Mouse (Mus musculus): Measurements from ENCODE around the gene Tial1. TPM values are rescaled to one million over a fixed set of nuclear protein-coding genes. Genes with fewer than 3 reads are reported as not detected.

Tial1 gene
- total RNA-seq, 4 experiments from 2014 or later = 95.4 to 105 (median 96.3) TPM

Small RNA genes within 50 kb of the gene (microRNA-seq; reads per million reads assigned to microRNA genes)
- 0 reads per million in 2 experiments for gene Gm24365

Other genes starting within 250 kb of the Tial1 start
- 10 to 100 TPM; 14.2 to 16.8 (median 14.9) TPM for gene Armc5, start 224.4 kb downstream of the Tial1 start, total RNA-seq (2022)
- gene 9130023H24Rik, start 223.7 kb downstream of the Tial1 start, total RNA-seq (2022) = 1 to 10 TPM; 3.9 to 5.0 (median 4.4) TPM
- gene Tgfb1i1, start 214.9 kb downstream of the Tial1 start, total RNA-seq (2022) = 10 to 100 TPM; 16.0 to 17.2 (median 16.5) TPM
- gene Slc5a2, start 196.1 kb downstream of the Tial1 start, total RNA-seq (2022) = not detected
- gene BC017158, start 163.5 kb downstream of the Tial1 start, total RNA-seq (2022) = 10 to 100 TPM; 25.7 to 29.4 (median 28.9) TPM
- 10 to 100 TPM; 50.1 to 65.5 (median 59.0) TPM for gene Rgs10, start 43.0 kb downstream of the Tial1 start, total RNA-seq (2022)
- 10 to 100 TPM in 1 of 4 experiments, 1 to 10 TPM in 3; 8.2 to 10.2 (median 9.3) TPM for gene Bag3, start 61.9 kb upstream of the Tial1 start, total RNA-seq (2022)
- gene Inpp5f, start 149.6 kb upstream of the Tial1 start, total RNA-seq (2022) = 100 to 1,000 TPM; 103 to 109 (median 107) TPM

All from left cerebral cortex, adult 8-10 months (tissue).